Mouse (Mus musculus): ENCODE results near the gene Tmem129. TPM values are rescaled to one million over a fixed set of nuclear protein-coding genes. Genes with fewer than 3 reads are reported as not detected.

Tmem129 gene
- total RNA-seq, 1 experiment = 15.0 TPM

DNA sequence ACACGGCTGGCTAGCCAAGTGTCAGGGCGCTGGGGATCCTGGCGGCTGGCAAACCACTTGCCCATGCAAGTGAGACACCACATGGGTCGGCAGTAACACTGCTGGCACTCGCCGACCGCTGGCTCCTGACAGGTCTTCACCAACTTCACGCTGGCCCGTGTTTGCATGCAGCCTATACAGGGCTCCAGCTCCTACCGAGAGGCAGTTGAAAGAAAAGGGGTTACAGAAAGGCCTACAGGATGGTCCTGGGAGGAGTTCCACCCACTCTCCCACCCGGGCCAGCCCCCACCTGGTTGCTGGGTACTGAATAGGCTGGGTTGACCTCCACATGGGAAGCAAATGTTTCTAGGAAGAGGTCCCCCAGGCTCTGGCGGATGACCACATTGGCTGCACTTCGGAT lies 3.8 kb downstream of the Tmem129 start:
- TF ChIP-seq CHD2 (IDR thresholded peaks at IDR 0.05; ENCODE audit: low read depth, low read length) (no peak), ZNF384 (IDR thresholded peaks at IDR 0.05; ENCODE audit: low read depth, low read length) (no peak), MAFK (IDR thresholded peaks at IDR 0.05; ENCODE audit: insufficient read depth, low read depth, low read length) (no peak), ZC3H11A (IDR thresholded peaks at IDR 0.05; ENCODE audit: borderline replicate concordance, low read depth, low read length) (no peak), HCFC1 (IDR thresholded peaks at IDR 0.05; ENCODE audit: borderline replicate concordance, insufficient read depth, low read length) (no peak)
- H3K9ac ChIP-seq (ENCODE audit: insufficient read depth, low read depth, low read length, poor library complexity, severe bottlenecking) = no peak overlapping the region
- peaks cover 7% of the 10 kb centered on the region for H3K36me3 ChIP-seq (ENCODE audit: control insufficient read depth, insufficient read depth, low read length, poor library complexity, severe bottlenecking)
- H3K27ac ChIP-seq (ENCODE audit: insufficient read depth, low read depth, low read length, poor library complexity, severe bottlenecking) = no peak overlapping the region
- no peaks in the 10 kb centered on the region for H3K9me3 ChIP-seq (ENCODE audit: control insufficient read depth, insufficient read depth, low read depth, low read length)
- no peak for DNase-seq (ENCODE audit: low read depth, low spot score)
- in situ Hi-C loops (cut with MboI; ENCODE audit: low sequenced_read_pairs in 2 of 2, unreplicated experiment in 2 of 2) = no loop called here
- no peak overlapping the region for H3K4me3 ChIP-seq (ENCODE audit: insufficient read depth in 1 of 2, low read depth in 1 of 2, low read length in 2 of 2, poor library complexity in 1 of 2, severe bottlenecking in 1 of 2)
- H3K4me1 ChIP-seq (ENCODE audit: control insufficient read depth in 2 of 2, insufficient read depth in 2 of 2, low read length in 2 of 2, poor library complexity in 1 of 2) = peaks cover 0 to under 1% of the 10 kb centered on the region in 2 experiments; a peak in 1 of 4 replicates

DNA sequence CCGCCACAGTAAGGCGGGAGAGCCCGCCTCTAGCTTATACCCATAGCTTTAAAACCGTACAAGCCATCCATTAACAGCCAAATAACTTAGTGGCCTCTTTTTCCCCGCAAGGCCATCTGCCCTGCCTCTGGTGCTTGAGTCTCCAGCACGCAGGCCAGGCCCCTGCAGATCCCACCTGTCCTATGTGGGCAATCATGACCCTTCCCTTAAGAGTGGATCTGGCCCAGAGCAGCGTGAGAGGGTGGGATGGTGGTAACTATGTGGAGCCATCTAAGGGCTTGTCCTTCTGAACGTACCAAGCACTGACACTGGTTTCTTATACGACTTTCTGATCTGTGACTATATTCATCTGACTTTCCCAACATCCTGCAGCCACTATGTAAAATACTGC lies 5.4 kb downstream of the Tmem129 start:
- H3K4me1 ChIP-seq (ENCODE audit: control insufficient read depth in 2 of 2, insufficient read depth in 2 of 2, low read length in 2 of 2, poor library complexity in 1 of 2) = no peaks in the 10 kb centered on the region; a peak in 1 of 4 replicates
- DNase-seq (ENCODE audit: low read depth, low spot score) = no peak
- peak overlapping the region; percentile 95 for H3K9ac ChIP-seq (ENCODE audit: insufficient read depth, low read depth, low read length, poor library complexity, severe bottlenecking)
- H3K36me3 ChIP-seq (ENCODE audit: control insufficient read depth, insufficient read depth, low read length, poor library complexity, severe bottlenecking) = peaks cover 11% of the 10 kb centered on the region
- H3K27ac ChIP-seq (ENCODE audit: insufficient read depth, low read depth, low read length, poor library complexity, severe bottlenecking) = no peak overlapping the region
- no peaks in the 10 kb centered on the region for H3K9me3 ChIP-seq (ENCODE audit: control insufficient read depth, insufficient read depth, low read depth, low read length)
- in situ Hi-C loops (cut with MboI; ENCODE audit: low sequenced_read_pairs in 2 of 2, unreplicated experiment in 2 of 2) = no loop called here
- no peak for TF ChIP-seq ZNF384 (IDR thresholded peaks at IDR 0.05; ENCODE audit: low read depth, low read length)
- TF ChIP-seq MAFK (IDR thresholded peaks at IDR 0.05; ENCODE audit: insufficient read depth, low read depth, low read length) = no peak
- no peak for TF ChIP-seq CHD2 (IDR thresholded peaks at IDR 0.05; ENCODE audit: low read depth, low read length)
- no peak for TF ChIP-seq ZC3H11A (IDR thresholded peaks at IDR 0.05; ENCODE audit: borderline replicate concordance, low read depth, low read length)
- TF ChIP-seq HCFC1 (IDR thresholded peaks at IDR 0.05; ENCODE audit: borderline replicate concordance, insufficient read depth, low read length) = no peak
- peak overlapping the region; percentile 59 to 95 for H3K4me3 ChIP-seq (ENCODE audit: insufficient read depth in 1 of 2, low read depth in 1 of 2, low read length in 2 of 2, poor library complexity in 1 of 2, severe bottlenecking in 1 of 2)

DNA sequence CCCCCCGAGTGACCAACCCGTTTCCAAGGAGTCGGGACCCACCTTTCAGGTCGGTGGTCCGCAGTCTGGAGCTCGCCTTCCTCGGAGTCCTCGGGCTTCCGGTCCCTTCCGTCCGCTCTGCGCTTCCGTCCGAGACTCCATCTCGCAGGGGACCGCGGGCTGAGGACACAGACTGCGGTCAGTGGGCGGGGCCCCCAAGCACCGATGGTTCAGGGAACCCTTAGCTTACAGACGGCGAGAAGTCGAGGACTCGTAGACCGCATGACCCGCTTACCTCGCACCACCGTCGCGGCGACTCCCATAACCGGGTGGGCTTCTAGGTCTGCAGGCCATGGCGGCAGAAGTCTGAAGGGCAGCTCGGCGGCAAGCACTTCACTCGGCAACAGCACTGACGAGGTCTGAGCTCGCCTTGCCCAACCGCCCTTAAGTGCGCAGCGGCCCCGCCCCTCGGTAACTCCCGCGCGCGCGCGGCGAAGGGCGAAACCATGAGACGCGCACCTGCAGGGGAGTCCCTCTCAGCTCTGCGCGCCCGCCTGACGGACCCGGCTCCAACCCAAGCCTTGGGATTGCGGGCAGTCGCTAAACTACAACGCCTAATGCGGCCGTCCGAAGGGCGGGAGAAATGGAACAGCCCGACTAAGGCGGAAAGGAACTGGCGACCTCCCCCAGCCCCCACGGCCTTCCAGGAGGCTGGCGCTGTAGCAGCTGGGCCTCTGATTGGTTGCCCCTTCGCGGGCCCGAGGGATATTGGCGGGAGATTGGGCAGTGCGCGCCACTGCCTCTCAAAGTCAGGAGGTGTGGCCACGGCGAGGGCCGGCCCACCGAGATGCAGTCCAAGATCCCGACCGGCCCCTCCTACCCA lies 6.1 kb downstream of the Tmem129 start, which contains the start of gene Slbp:
Gene Slbp, minus strand, starts transcription at position 654 of the 862 bp plus-strand sequence.
- peak within 1 kb of the TSS; percentile 84 for H3K27ac ChIP-seq (ENCODE audit: insufficient read depth, low read depth, low read length, poor library complexity, severe bottlenecking)
- peaks cover 14% of the 10 kb centered on the region for H3K36me3 ChIP-seq (ENCODE audit: control insufficient read depth, insufficient read depth, low read length, poor library complexity, severe bottlenecking)
- in situ Hi-C loops (cut with MboI; ENCODE audit: low sequenced_read_pairs in 2 of 2, unreplicated experiment in 2 of 2) = no loop called here

DNA sequence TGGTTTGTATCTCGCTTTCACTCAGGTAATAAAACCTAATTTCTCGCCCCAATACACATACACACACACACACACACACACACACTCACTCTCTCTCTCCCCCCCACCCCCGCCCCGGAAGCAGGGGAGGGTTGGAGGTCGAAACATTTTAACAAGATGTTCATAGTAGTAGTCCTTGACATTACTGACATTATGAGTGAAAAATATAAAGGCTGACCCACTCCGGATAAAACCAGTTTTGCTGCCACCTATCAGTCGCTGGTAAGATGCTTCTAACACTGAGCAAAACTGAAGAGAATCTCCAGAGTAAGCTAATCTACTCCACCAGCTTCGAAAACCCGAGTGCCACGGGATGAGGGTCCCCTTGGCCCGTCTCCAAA lies 6.7 kb downstream of the Tmem129 start:
- peaks cover 17% of the 10 kb centered on the region for H3K36me3 ChIP-seq (ENCODE audit: control insufficient read depth, insufficient read depth, low read length, poor library complexity, severe bottlenecking)

More for the DNA sequence above, 6.1 kb downstream of the Tmem129 start, which contains the start of gene Slbp:
- Histone ChIP-seq H3K9me3 (ENCODE audit: control insufficient read depth, insufficient read depth, low read depth, low read length) (no peaks in the 10 kb centered on the region), H3K9ac (ENCODE audit: insufficient read depth, low read depth, low read length, poor library complexity, severe bottlenecking) (peak within 1 kb of the TSS; percentile 95), H3K4me3 (ENCODE audit: insufficient read depth in 1 of 2, low read depth in 1 of 2, low read length in 2 of 2, poor library complexity in 1 of 2, severe bottlenecking in 1 of 2) (peak within 1 kb of the TSS; percentile 80 to 95), H3K4me1 (ENCODE audit: control insufficient read depth in 2 of 2, insufficient read depth in 2 of 2, low read length in 2 of 2, poor library complexity in 1 of 2) (no peaks in the 10 kb centered on the region; a peak in 1 of 4 replicates)
- no peak for TF ChIP-seq ZC3H11A (IDR thresholded peaks at IDR 0.05; ENCODE audit: borderline replicate concordance, low read depth, low read length)
- peak; percentile 76; the same call in 1 of the 2 replicates for TF ChIP-seq HCFC1 (IDR thresholded peaks at IDR 0.05; ENCODE audit: borderline replicate concordance, insufficient read depth, low read length)
- DNase-seq (ENCODE audit: low read depth, low spot score) = peak; percentile 95

More for the DNA sequence above, 6.7 kb downstream of the Tmem129 start:
- TF ChIP-seq CHD2 (IDR thresholded peaks at IDR 0.05; ENCODE audit: low read depth, low read length) (no peak), HCFC1 (IDR thresholded peaks at IDR 0.05; ENCODE audit: borderline replicate concordance, insufficient read depth, low read length) (no peak), MAFK (IDR thresholded peaks at IDR 0.05; ENCODE audit: insufficient read depth, low read depth, low read length) (no peak), ZNF384 (IDR thresholded peaks at IDR 0.05; ENCODE audit: low read depth, low read length) (no peak), ZC3H11A (IDR thresholded peaks at IDR 0.05; ENCODE audit: borderline replicate concordance, low read depth, low read length) (no peak)
- DNase-seq (ENCODE audit: low read depth, low spot score) = no peak
- H3K9ac ChIP-seq (ENCODE audit: insufficient read depth, low read depth, low read length, poor library complexity, severe bottlenecking) = peak overlapping the region; percentile 88
- no peaks in the 10 kb centered on the region for H3K9me3 ChIP-seq (ENCODE audit: control insufficient read depth, insufficient read depth, low read depth, low read length)
- peak overlapping the region; percentile 80 to 95 for H3K4me3 ChIP-seq (ENCODE audit: insufficient read depth in 1 of 2, low read depth in 1 of 2, low read length in 2 of 2, poor library complexity in 1 of 2, severe bottlenecking in 1 of 2)
- H3K27ac ChIP-seq (ENCODE audit: insufficient read depth, low read depth, low read length, poor library complexity, severe bottlenecking) = peak overlapping the region; percentile 84
- H3K4me1 ChIP-seq (ENCODE audit: control insufficient read depth in 2 of 2, insufficient read depth in 2 of 2, low read length in 2 of 2, poor library complexity in 1 of 2) = no peaks in the 10 kb centered on the region
- in situ Hi-C loops (cut with MboI; ENCODE audit: low sequenced_read_pairs in 2 of 2, unreplicated experiment in 2 of 2) = no loop called here
